Mouse (Mus musculus): Measurements from ENCODE around the gene Kat14.

DNA sequence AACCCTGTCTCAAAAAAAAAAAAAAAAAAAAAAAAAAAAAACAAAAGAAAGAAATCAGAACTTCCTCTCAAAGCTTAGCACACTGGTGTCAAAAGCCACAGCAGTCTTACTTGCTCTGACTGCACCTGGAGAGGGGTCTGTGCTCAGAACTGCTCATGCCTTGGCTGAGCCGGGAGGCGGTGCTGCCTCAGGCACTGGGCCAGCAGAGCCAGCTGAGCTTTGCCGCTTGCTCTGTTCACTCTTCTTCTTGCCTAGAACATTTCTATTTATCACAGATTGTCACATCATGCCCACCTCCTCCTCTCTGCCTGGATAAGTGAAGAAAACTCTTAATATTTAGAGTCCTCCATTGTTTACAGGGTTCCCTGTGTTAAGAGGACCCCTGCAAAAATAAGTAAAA lies 41.8 kb downstream of the Kat14 start:
- TF ChIP-seq POLR2A (IDR thresholded peaks at IDR 0.05; ENCODE audit: insufficient read depth, low read length) (no peak), CTCF (IDR thresholded peaks at IDR 0.05; ENCODE audit: low read depth, low read length) (no peak), EP300 (IDR thresholded peaks at IDR 0.05; ENCODE audit: insufficient read depth, low read depth, low read length) (no peak)
